Mouse (Mus musculus) right cerebral cortex, adult 2 months (tissue): Measurements from ENCODE around the gene Cdca7l.
"Not testable (repeated sequence)": the region's sequence is repeated elsewhere in the genome, so short reads cannot be mapped to it uniquely, and the experiment has no call there.

Source experiments
- DNase-seq, 2 experiments: peaks; one replicate each; pipeline ENCODE4 v3.0.0; 2021 to 2022; ENCODE audit warnings: low spot score in 2 of 2

The Cdca7l gene

GRCm38 (mm10) chr12:117803989-117804388 is at the start of gene Cdca7l:
TSS of gene Cdca7l (plus strand) at chr12:117804289.
- DNase-seq = not testable (repeated sequence)

GRCm38 (mm10) chr12:117756010-117756409 is 48.1 kb upstream of the Cdca7l start:
- no peak for DNase-seq

GRCm38 (mm10) chr12:117760373-117760772 is 43.7 kb upstream of the Cdca7l start:
- peak in 1 of 2 experiments; percentile 29 for DNase-seq

GRCm38 (mm10) chr12:117760846-117761245 is 43.2 kb upstream of the Cdca7l start:
- no peak for DNase-seq

- peak; percentile 61 to 65 for DNase-seq
Observed at GRCm38 (mm10) chr12:117761698-117762097, 42.4 kb upstream of the Cdca7l start.

DNA sequence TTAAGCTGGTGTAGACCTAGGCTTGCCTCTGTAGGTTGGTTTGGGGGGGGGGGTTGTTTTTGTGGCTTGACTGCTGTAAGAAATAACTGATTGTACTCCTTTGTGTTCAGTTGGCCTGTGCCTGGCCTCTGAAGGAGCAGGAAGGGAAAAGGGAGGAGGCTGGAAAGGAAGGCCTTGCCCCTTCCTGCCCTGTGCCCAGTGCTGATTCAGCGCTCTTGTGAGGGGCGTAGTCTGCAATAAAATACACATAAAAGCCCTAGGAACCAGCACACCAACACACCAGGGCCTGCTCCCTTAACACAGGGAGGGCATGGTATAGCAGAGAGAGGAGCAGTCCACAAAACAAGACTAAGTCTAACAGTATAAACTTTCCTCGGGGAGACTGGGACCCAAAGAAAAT is 40.8 kb upstream of the Cdca7l start:
- no peak for DNase-seq

DNA sequence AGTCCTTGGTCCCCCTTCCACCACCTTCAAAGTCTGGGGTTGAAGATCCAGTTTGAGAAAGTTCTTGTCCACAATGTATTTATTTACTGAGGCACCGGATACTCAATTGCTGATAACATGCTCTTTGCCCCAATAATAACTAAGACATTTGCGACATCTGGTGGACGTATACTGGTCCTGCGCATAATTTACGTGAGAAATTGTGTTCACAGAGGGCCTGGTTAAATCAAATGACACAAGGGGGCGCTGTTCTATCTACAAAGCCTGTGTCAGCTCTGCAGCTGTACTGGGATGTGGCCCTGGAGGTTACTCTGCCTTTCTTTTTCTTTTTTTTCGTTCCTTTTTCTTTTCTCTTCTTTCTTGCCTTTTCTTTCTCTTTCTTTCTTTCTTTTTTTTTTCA is 39.2 kb upstream of the Cdca7l start:
- peak; percentile 75 to 81 for DNase-seq

- peak; percentile 84 to 86 for DNase-seq
Observed at GRCm38 (mm10) chr12:117769113-117769512, 35.0 kb upstream of the Cdca7l start.

- no peak for DNase-seq
Observed at GRCm38 (mm10) chr12:117770211-117770610, 33.9 kb upstream of the Cdca7l start.

DNA sequence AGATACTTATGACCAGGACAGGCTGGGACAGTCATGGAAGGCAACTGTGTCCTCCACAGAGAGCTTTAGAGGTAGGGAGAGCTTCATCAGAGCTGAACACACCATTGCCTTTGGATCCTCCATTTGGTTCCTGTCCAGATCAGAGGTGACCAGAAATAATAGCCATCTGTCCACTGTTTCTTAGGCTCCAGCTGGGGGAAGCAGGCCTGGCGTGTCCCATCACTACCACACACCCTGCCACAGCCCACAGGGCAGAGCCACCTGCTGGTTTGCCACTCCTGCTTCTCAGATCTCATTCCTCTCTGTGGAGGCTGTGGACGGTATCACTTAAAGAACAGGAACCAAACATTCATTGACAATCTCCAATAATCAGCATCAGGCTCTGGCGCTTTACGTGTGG is 32.9 kb upstream of the Cdca7l start:
- DNase-seq = no peak

DNA sequence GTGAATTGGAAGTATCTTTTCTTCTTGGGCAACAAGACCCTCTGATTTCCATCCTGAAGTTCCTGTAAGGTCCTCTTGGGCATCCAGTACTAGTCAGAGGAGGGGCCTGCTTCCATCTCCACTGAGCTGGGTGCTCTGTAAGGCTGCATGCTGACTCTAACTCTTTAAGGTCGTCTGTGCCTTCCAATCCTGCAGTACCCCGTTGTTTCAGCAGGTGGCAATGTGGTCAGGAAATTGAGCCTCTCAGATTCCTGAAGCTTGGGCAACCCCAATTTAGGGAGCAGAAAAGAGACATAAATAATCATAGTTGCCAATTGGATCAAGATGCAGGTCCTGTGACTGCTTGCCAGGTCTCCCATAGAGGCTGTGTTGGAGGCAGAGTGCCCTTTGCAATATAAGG is 31.5 kb upstream of the Cdca7l start:
- DNase-seq = peak; percentile 84 to 86

DNA sequence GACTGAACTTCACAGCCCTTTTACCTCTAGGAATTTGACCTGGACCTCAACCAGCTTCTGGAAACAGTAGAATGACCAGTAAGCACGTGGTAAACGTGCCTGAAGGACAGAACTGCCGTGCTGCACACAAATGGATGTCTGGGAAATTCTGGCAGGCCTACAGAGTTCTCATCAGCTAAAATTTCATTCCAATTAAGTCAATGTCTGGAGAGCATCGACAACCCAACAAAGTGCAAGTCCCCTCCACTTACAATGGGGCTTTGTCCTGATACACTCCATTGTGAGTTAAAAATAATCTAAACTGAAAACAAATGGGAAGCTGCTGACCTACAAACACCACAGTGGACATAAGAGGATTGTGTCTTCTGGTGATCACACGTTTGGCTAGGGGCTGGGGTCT is 27.2 kb upstream of the Cdca7l start:
- no peak for DNase-seq

DNA sequence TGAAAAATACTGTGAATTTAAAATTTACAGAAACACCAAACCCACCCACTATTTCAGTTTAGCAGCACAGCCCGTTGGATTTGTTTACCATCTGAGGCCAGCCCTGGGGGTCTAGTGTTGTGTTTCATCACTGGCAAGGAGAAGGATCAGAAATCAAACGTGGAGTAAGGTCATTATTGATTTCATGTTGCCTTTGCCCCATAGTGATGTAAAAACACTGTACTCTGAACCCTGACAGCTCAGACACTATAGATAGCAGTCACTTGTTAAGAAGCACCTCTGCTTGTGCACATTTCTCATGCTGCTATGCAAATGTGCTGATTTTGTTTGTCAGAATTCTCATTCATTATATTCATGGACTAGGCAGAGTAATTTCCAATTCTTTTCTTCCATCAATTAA is 22.7 kb upstream of the Cdca7l start:
- DNase-seq = no peak

- DNase-seq = no peak
Observed at GRCm38 (mm10) chr12:117783426-117783825, 20.7 kb upstream of the Cdca7l start.

- DNase-seq = no peak
Observed at GRCm38 (mm10) chr12:117786621-117787020, 17.5 kb upstream of the Cdca7l start.

- DNase-seq = no peak
Observed at GRCm38 (mm10) chr12:117788513-117789011, 15.5 kb upstream of the Cdca7l start.

GRCm38 (mm10) chr12:117789017-117789416 is 15.1 kb upstream of the Cdca7l start:
- DNase-seq = no peak

DNA sequence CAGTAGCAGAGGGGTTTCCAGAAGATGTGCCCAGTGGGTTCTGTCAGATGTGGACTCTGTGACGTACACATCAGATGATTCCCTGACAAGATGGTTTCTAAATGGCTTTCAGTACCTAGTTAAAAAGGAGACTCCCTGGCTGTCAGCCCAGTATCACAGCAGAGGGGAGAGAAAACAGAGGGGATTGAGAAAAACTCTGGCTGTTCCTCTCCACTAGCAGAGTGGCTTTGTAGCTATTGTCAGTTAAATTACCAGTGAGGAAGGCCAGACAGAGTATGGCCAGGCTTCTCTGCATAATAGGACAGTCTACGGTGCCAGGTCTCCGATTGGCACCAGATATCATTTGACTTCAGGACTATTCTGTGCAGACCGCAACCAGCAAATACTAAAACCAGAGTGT is 8.8 kb upstream of the Cdca7l start:
- no peak for DNase-seq

DNA sequence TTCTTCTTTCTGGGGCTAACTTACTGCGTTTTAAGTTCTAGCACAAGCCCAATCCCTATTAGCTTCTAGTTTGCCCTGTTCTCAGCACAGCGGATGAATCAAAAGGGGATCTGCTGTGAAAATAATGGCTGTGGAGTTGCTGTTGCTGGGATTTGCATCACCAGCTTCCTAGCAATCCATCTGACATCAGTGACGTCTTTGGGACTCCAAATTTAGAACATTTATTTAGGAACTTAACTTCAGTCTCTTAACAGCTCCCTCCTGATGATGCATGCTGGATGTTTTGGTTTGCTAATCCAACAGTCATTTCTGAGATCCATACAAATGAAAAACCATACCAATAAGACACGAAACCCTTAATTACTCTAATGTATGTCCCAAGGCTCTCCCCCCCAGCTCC is 1.5 kb downstream of the Cdca7l start:
- DNase-seq = peak in 1 of 2 experiments; percentile 4

- DNase-seq = peak; percentile 13 to 33
Observed at GRCm38 (mm10) chr12:117806007-117806451, 1.9 kb downstream of the Cdca7l start.

DNA sequence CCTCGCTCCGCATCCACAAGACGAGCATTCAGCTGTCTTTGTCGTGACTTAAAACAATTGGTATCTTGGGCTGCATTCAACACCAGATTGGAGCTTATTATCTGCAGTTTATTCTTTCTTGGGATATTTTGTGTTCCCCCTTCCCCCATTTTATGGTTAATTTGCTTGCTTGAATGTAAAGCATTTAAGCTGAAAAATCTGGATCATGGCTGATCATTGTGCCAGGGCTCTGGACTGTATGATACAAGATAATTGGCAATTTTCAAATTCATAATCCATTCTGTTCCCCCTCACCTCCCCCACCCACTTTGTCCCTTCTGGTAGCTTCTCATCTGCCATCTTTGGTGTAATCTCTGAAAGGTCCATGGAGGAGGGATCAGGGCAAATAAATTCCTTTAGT is 2.4 kb downstream of the Cdca7l start:
- no peak for DNase-seq

DNA sequence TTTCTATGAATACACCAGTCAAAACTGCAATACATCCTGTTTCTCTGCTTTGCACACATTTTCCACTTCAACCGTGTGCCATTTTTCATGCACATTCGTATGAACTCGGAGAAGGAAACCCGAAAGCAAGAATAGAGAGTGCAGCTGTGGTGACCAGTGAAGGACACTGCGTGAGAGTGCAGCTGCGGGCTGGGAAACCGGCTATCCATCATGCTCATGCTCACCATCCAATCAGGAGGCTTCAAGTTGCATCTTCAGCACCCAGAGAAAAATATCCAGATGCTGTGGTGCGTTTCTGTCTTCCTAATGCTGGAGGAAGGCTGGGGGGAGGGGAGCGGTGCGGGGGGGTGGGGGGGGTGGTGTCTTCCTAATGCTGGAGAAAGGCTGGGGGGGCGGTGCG is 3.5 kb downstream of the Cdca7l start:
- DNase-seq = peak in 1 of 2 experiments; percentile 10

DNA sequence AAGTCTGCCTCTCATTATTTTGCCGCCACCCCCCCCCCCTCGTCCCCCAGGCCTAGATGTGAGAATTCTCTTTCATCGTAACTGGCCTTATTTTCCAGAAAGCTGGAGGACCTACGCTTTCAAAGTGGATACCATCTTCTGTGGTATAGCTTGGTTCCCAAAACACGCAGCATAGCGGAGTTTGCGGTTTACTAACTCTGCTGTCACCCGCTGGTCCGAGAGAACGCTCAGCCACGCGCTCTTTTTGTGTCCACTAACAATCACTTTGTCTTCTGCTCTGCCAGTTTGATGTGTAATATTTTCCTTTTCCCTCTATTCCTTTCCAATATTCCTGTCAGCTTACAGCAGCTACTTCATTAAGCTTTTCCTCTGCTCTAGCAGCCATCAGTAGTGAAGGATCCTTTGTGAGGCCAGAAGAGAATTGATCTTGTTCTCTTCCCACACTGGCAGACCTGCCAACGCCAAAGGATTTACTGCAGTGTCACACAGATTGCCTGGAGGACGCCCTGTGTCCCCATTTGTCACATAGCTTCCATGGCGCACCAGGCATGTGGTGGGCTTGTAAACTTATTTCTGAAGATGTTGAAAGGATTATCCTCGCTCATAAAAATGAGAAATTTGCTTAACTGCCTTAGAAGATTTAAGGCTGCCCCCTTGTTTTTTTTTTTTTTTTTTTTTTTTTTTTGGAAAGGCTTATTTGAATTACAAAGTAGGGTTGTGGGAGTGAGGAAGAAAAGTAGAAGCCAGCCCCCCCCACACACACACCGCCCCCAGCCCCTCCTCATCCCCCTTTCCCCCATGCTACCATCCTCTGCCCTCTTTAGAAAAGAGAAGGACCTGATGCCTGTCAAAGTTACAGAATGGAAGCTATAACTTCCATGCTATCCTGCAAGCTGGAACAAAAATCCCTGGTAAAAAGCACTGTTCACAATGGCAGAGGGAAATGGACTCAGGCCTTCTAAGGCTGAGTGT is 4.6 kb downstream of the Cdca7l start:
- DNase-seq = no peak
